Mouse (Mus musculus) hindbrain, embryonic 16.5 days (tissue): ENCODE data around the gene Glis2. TPM values are rescaled to one million over a fixed set of nuclear protein-coding genes. Genes with fewer than 3 reads are reported as not detected.

ENCODE experiments used
- ATAC-seq: fragments of 200-750 bp; cut with Nextera tagmentation; 2 replicates; pipeline ENCODE4 v1.8.0; 2017; ENCODE audit warnings: moderate TSS enrichment, moderate library complexity
- H3K27ac ChIP-seq: fragments of 300-500 bp; sonication (generic); 2 replicates; pipeline ENCODE4 v1.5.1; 2014; ENCODE audit warnings: low read depth, mild to moderate bottlenecking, control low read depth, low read length, moderate library complexity
- H3K27me3 ChIP-seq: fragments of 300-500 bp; sonication (generic); replicated peaks from 2 replicates; pipeline ENCODE4 v1.6.1; 2014; ENCODE audit warnings: low read length; ENCODE audit not compliant: control insufficient read depth, insufficient read depth
- H3K36me3 ChIP-seq: fragments of 300-500 bp; sonication (generic); 2 replicates; pipeline ENCODE4 v1.6.1; 2014; ENCODE audit warnings: mild to moderate bottlenecking, low read length, moderate library complexity, mixed read lengths; ENCODE audit not compliant: control insufficient read depth, insufficient read depth
- H3K4me1 ChIP-seq: fragments of 300-500 bp; sonication (generic); 2 replicates; pipeline ENCODE4 v1.6.1; 2014; ENCODE audit warnings: low read depth, low read length; ENCODE audit not compliant: control insufficient read depth, insufficient read depth
- H3K4me2 ChIP-seq: fragments of 300-500 bp; sonication (generic); 2 replicates; pipeline ENCODE4 v1.6.1; 2014; ENCODE audit warnings: mild to moderate bottlenecking, low read length, control low read depth, moderate library complexity
- H3K4me3 ChIP-seq: fragments of 300-500 bp; sonication (generic); 2 replicates; pipeline ENCODE4 v1.5.1; 2014; ENCODE audit warnings: mild to moderate bottlenecking, low read length, control low read depth, moderate library complexity
- H3K9ac ChIP-seq: fragments of 300-500 bp; sonication (generic); 2 replicates; pipeline ENCODE4 v1.6.1; 2014; ENCODE audit warnings: low read depth, mild to moderate bottlenecking, control low read depth, low read length, moderate library complexity
- H3K9me3 ChIP-seq: fragments of 300-500 bp; sonication (generic); 2 replicates; pipeline ENCODE4 v1.6.1; 2014; ENCODE audit warnings: mild to moderate bottlenecking, low read length, moderate library complexity; ENCODE audit not compliant: control insufficient read depth
- WGBS: fragments of 180-500 bp; shearing (Covaris S2); extraction: QIAGEN DNeasy Blood & Tissue Kit; methylation state at CpG from one replicate; pipeline ENCODE4 v1.1.7; 2014; 5-methylcytosine and 5-hydroxymethylcytosine counted together
- polyA plus RNA-seq: library from polyadenylated mRNA; unstranded; fragments of >200 nt; fragmentation: Nextera tagmentation; extraction: Ambion mirVana; gene quantifications from 2 replicates; pipeline ENCODE4 v1.2.1, GENCODE M21; 2015

Gene Glis2
- polyA plus RNA-seq: 13.0 and 14.2 TPM in 2 replicates

DNA sequence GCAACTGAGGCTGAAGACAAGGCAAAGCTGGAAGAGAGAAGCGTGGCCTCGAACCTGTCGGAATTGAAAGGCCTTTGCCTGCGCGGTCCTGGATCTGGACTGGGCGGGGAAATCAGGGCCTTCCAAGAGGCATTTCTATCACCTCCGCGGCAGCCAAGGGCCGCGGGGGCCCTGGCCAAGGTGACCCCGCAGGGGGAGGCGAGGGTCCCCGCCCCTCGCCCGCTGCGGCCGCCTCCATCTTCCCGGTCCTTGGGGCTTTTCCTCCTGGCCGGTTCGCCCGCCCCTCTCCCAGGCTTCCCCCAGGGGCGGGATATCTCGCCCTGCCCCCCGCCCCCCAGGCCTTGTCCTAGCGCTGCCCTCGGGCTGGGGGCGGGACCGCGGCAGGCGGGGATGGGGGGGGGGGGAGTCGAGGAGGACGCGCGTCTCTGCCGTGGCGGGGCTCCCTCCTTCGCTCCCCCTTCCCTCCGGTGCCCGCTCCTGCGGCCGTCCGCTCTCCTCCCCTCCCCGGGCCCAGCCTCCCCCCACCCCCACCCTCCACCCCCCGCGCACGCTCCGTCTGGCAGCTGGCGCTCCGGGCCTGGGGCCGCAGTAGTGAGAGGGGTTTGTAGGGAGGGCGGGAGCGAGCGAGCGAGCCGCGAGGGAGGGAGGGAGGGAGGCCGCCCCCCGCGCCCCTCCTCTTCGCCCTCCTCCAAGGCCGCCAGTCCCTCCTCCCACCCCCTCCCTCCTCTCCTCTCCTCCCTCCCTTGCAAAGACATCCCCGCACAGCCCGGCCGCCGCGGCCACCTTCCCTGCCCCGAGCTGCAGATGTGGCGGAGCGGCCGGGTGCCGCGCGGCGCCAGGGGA is at the start of gene Glis2:
Glis2 (plus strand) TSS at position 743 of the 843 bp plus-strand sequence.
- peak within 1 kb of the TSS; percentile 96 for H3K9ac ChIP-seq
- no peaks in the 10 kb centered on the region for H3K9me3 ChIP-seq
- H3K4me1 ChIP-seq: peaks cover 57% of the 10 kb centered on the region
- ATAC-seq: peak; percentile 86
- H3K27me3 ChIP-seq: no peaks in the 10 kb centered on the region
- peak within 1 kb of the TSS; percentile 94 for H3K4me2 ChIP-seq
- H3K4me3 ChIP-seq: peak within 1 kb of the TSS; percentile 88
- under 1% methylated on average over 19 of the region's 74 CpGs for WGBS
- H3K36me3 ChIP-seq: peaks cover 4% of the 10 kb centered on the region; the same call in 1 of the 2 replicates
- H3K27ac ChIP-seq: peak within 1 kb of the TSS; percentile 92

DNA sequence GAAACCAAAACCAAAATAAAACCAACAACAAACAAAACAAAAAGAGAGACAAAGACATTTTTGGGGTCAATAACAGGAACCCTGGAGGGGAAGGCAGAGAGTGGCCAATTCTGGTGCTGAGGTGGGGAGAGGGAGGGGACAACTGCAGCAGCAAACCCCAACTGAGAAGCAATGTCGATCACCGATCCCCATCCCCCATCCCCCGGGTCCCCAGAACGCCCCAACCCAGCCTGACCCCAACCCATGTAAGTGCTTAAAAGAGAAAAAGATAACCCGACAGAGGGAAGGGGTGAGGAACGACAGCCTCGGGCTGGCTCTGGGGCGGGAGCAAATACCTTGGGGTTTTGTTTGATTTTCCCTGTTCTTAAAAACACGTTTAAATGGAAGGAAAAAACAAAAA is 49.7 kb upstream of the Glis2 start:
- H3K36me3 ChIP-seq: peaks cover 11% of the 10 kb centered on the region; the same call in 1 of the 2 replicates
- 81% methylated on average over 9 of the region's 9 CpGs for WGBS
- no peak overlapping the region for H3K4me2 ChIP-seq
- H3K9ac ChIP-seq: no peak overlapping the region
- no peaks in the 10 kb centered on the region for H3K27me3 ChIP-seq
- H3K4me1 ChIP-seq: peaks cover 5% of the 10 kb centered on the region
- no peak overlapping the region for H3K4me3 ChIP-seq
- H3K27ac ChIP-seq: no peak overlapping the region
- H3K9me3 ChIP-seq: no peaks in the 10 kb centered on the region
- no peak for ATAC-seq

DNA sequence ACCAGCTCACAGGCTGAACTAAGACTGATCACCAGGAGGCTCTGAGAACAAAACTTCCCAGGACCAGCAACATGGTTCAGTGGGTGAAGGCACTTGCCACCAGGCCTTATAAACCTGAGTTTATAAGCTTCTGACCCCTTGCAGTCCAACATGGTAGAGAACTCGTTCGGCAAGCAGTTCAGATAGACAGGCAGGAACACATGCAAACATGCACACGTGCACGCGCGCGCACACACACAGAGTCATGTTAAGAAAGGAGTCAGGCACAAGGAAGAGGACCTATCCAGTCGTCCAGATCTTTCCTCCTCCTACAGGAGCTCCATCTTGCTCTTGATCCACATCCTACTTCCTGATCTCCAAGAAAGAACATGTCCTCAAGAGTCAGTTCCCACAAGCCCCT is 47.7 kb upstream of the Glis2 start:
- Histone ChIP-seq H3K27me3 (no peaks in the 10 kb centered on the region), H3K4me2 (no peak overlapping the region), H3K36me3 (peaks cover 11% of the 10 kb centered on the region; the same call in 1 of the 2 replicates), H3K9me3 (no peaks in the 10 kb centered on the region), H3K9ac (no peak overlapping the region), H3K4me1 (peaks cover 5% of the 10 kb centered on the region), H3K27ac (no peak overlapping the region), H3K4me3 (no peak overlapping the region)
- WGBS: 95% methylated on average over 8 of the region's 8 CpGs
- no peak for ATAC-seq

DNA sequence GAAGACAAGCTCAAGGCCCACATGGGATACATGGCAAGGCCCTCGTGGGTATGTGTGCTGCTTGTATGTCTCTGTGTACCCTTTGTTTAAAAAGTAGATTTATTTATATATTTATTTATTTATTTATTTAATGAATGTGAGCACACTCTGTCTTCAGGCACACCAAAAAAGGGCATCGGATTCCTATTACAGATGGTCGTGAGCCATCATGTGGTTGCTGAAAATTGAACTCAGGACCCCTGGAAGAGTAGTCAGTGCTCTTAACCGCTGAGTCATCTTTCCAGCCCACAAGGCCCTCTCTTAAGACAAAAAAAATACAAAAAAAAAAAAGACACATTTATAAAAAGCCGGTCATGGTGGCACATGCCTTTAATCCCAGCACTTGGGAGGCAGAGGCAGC is 46.9 kb upstream of the Glis2 start:
- no peak overlapping the region for H3K4me3 ChIP-seq
- no peaks in the 10 kb centered on the region; the same call in none of the 2 replicates for H3K4me1 ChIP-seq
- H3K36me3 ChIP-seq: peaks cover 11% of the 10 kb centered on the region; the same call in 1 of the 2 replicates
- H3K9ac ChIP-seq: no peak overlapping the region
- no peak overlapping the region for H3K4me2 ChIP-seq
- no peak for ATAC-seq
- H3K27ac ChIP-seq: no peak overlapping the region
- WGBS: 95% methylated on average over 5 of the region's 5 CpGs
- H3K9me3 ChIP-seq: no peaks in the 10 kb centered on the region
- H3K27me3 ChIP-seq: no peaks in the 10 kb centered on the region

GRCm38 (mm10) chr16:4548953-4549688 is 45.4 kb upstream of the Glis2 start:
- Histone ChIP-seq H3K27ac (no peak overlapping the region), H3K4me3 (no peak overlapping the region), H3K36me3 (peaks cover 11% of the 10 kb centered on the region; the same call in 1 of the 2 replicates), H3K4me1 (no peaks in the 10 kb centered on the region), H3K9ac (no peak overlapping the region), H3K9me3 (no peaks in the 10 kb centered on the region), H3K27me3 (no peaks in the 10 kb centered on the region), H3K4me2 (no peak overlapping the region)
- ATAC-seq: no peak
- 86% methylated on average over 18 of the region's 18 CpGs for WGBS

DNA sequence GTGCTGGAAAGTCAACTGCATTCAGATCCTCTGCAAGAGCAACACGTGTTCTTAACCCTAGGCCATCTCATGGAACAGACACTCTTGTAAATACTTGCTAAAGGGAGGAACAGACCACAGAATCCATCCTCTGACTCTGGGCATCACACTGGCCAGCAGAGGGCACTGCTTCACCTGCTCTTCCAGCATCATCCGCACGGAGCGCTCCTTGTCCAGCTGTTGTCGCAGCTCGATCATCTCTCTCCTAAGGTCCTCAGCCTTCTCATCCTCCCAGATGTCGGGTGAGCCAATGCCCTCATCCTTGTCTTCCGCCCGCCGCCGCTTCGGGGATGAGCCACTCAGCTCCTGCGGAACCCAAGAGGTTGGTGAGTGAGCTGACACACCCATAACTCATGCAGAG is 43.5 kb upstream of the Glis2 start:
- ATAC-seq: peak; percentile 74
- Histone ChIP-seq H3K4me3 (no peak overlapping the region), H3K27ac (no peak overlapping the region), H3K36me3 (peaks cover 6% of the 10 kb centered on the region; the same call in 1 of the 2 replicates), H3K27me3 (no peaks in the 10 kb centered on the region), H3K4me2 (no peak overlapping the region), H3K9ac (no peak overlapping the region), H3K4me1 (no peaks in the 10 kb centered on the region), H3K9me3 (no peaks in the 10 kb centered on the region)
- WGBS: 37% methylated on average over 13 of the region's 13 CpGs

DNA sequence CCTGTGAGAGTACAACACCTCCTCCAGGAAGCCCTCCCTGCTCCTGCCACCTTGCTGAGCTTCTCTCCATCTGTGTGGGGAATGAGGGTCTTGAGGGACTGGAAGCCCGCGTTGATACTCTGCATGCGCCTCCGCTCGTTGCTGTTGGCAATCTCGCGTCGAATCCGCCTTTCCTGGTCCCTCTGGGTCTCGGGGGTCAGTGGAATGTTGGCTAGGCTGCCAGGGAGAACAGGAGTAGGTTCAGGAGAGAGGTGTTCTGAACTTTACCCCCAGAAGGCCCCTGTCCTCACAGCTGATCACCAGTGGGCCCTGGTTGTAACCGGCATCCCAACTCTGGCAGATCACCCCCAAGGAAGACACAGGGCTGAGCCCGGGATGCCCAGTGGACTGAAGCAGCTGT is 42.6 kb upstream of the Glis2 start:
- H3K9me3 ChIP-seq: no peaks in the 10 kb centered on the region
- no peaks in the 10 kb centered on the region for H3K27me3 ChIP-seq
- no peak overlapping the region for H3K27ac ChIP-seq
- 90% methylated on average over 12 of the region's 12 CpGs for WGBS
- peaks cover 2% of the 10 kb centered on the region for H3K4me1 ChIP-seq
- no peak for ATAC-seq
- no peak overlapping the region for H3K9ac ChIP-seq
- H3K4me3 ChIP-seq: no peak overlapping the region
- peaks cover 6% of the 10 kb centered on the region; the same call in 1 of the 2 replicates for H3K36me3 ChIP-seq
- H3K4me2 ChIP-seq: no peak overlapping the region

GRCm38 (mm10) chr16:4552829-4553550 is 41.5 kb upstream of the Glis2 start:
- Histone ChIP-seq H3K9ac (0 out of 2 replicates have a peak overlapping the region, but pooled peaks have one; percentile 13), H3K9me3 (no peaks in the 10 kb centered on the region), H3K27ac (no peak overlapping the region), H3K4me1 (peaks cover 10% of the 10 kb centered on the region), H3K4me2 (no peak overlapping the region), H3K27me3 (no peaks in the 10 kb centered on the region), H3K36me3 (peaks cover 6% of the 10 kb centered on the region; the same call in 1 of the 2 replicates), H3K4me3 (no peak overlapping the region)
- no peak for ATAC-seq
- 66% methylated on average over 6 of the region's 6 CpGs for WGBS
